Mouse (Mus musculus): Measurements from ENCODE around the gene Afap1l2. TPM values are rescaled to one million over a fixed set of nuclear protein-coding genes. Genes with fewer than 3 reads are reported as not detected.
A peak's percentile ranks its signal among the peaks of the same experiment; 100 is the strongest.

Gene Afap1l2
- 9.0 and 12.5 TPM in 2 replicates for polyA plus RNA-seq (2014; fragmentation: Nextera tagmentation; extraction: Ambion mirVana)

- Histone ChIP-seq H3K4me1 (ENCODE audit: control insufficient read depth, insufficient read depth, low read length) (peaks cover 20% of the 10 kb centered on the region), H3K36me3 (ENCODE audit: control insufficient read depth, insufficient read depth, low read length) (no peaks in the 10 kb centered on the region)
- peak; percentile 58; the same call in 1 of the 2 replicates for ATAC-seq (ENCODE audit: low FRiP score, low TSS enrichment)
Observed at GRCm38 (mm10) chr19:57007781-57008710, at the start of gene Afap1l2. TSS of gene Afap1l2 (minus strand) at chr19:57008228.

GRCm38 (mm10) chr19:57057568-57057967, 49.5 kb upstream of the Afap1l2 start:
- H3K36me3 ChIP-seq (ENCODE audit: control insufficient read depth, insufficient read depth, low read length): peaks cover 4% of the 10 kb centered on the region; the same call in 1 of the 2 replicates
- H3K9me3 ChIP-seq (ENCODE audit: control insufficient read depth, low read length): peaks cover 5% of the 10 kb centered on the region; the same call in 1 of the 2 replicates

More at GRCm38 (mm10) chr19:57007781-57008710, at the start of gene Afap1l2:
- H3K4me2 ChIP-seq (replicated peaks; ENCODE audit: low read depth, low read length): peak within 1 kb of the TSS; percentile 97
- peak within 1 kb of the TSS; percentile 66 for H3K9ac ChIP-seq (ENCODE audit: low read depth, low read length)
- WGBS: 2% methylated on average over 66 of the region's 68 CpGs
- no peaks in the 10 kb centered on the region for H3K9me3 ChIP-seq (ENCODE audit: control insufficient read depth, low read length)
- H3K27ac ChIP-seq (ENCODE audit: low read depth, low read length): no peak within 1 kb of the TSS
- H3K27me3 ChIP-seq (ENCODE audit: control insufficient read depth, insufficient read depth, low read length): peaks cover 3% of the 10 kb centered on the region; the same call in 1 of the 2 replicates
- H3K4me3 ChIP-seq (ENCODE audit: low read length): peak within 1 kb of the TSS; percentile 60

GRCm38 (mm10) chr19:57055215-57056120, 47.4 kb upstream of the Afap1l2 start:
- H3K27me3 ChIP-seq (ENCODE audit: control insufficient read depth, insufficient read depth, low read length): no peaks in the 10 kb centered on the region
- 90% methylated on average over 16 of the region's 16 CpGs for WGBS

More at GRCm38 (mm10) chr19:57057568-57057967, 49.5 kb upstream of the Afap1l2 start:
- H3K4me1 ChIP-seq (ENCODE audit: control insufficient read depth, insufficient read depth, low read length): peaks cover 7% of the 10 kb centered on the region; the same call in 1 of the 2 replicates
- H3K4me2 ChIP-seq (replicated peaks; ENCODE audit: low read depth, low read length): no peak overlapping the region
- no peak overlapping the region for H3K9ac ChIP-seq (ENCODE audit: low read depth, low read length)
- no peak overlapping the region for H3K27ac ChIP-seq (ENCODE audit: low read depth, low read length)
- no peak for ATAC-seq (ENCODE audit: low FRiP score, low TSS enrichment)
- no peaks in the 10 kb centered on the region for H3K27me3 ChIP-seq (ENCODE audit: control insufficient read depth, insufficient read depth, low read length)
- H3K4me3 ChIP-seq (ENCODE audit: low read length): no peak overlapping the region
- 91% methylated on average over 2 of the region's 2 CpGs for WGBS

GRCm38 (mm10) chr19:57052959-57053358, 44.9 kb upstream of the Afap1l2 start:
- WGBS: 57% methylated on average over 8 of the region's 8 CpGs
- peaks cover 5% of the 10 kb centered on the region; the same call in 1 of the 2 replicates for H3K9me3 ChIP-seq (ENCODE audit: control insufficient read depth, low read length)

More at GRCm38 (mm10) chr19:57055215-57056120, 47.4 kb upstream of the Afap1l2 start:
- peaks cover 14% of the 10 kb centered on the region for H3K4me1 ChIP-seq (ENCODE audit: control insufficient read depth, insufficient read depth, low read length)
- no peak overlapping the region for H3K27ac ChIP-seq (ENCODE audit: low read depth, low read length)
- peaks cover 5% of the 10 kb centered on the region; the same call in 1 of the 2 replicates for H3K9me3 ChIP-seq (ENCODE audit: control insufficient read depth, low read length)
- no peak overlapping the region for H3K9ac ChIP-seq (ENCODE audit: low read depth, low read length)
- no peak overlapping the region for H3K4me3 ChIP-seq (ENCODE audit: low read length)
- no peak for ATAC-seq (ENCODE audit: low FRiP score, low TSS enrichment)
- no peak overlapping the region for H3K4me2 ChIP-seq (replicated peaks; ENCODE audit: low read depth, low read length)
- peaks cover 4% of the 10 kb centered on the region; the same call in 1 of the 2 replicates for H3K36me3 ChIP-seq (ENCODE audit: control insufficient read depth, insufficient read depth, low read length)

GRCm38 (mm10) chr19:57052016-57052415, 44.0 kb upstream of the Afap1l2 start:
- ATAC-seq (ENCODE audit: low FRiP score, low TSS enrichment): no peak
- H3K36me3 ChIP-seq (ENCODE audit: control insufficient read depth, insufficient read depth, low read length): no peaks in the 10 kb centered on the region; the same call in 1 of the 2 replicates
- no peaks in the 10 kb centered on the region for H3K9me3 ChIP-seq (ENCODE audit: control insufficient read depth, low read length)
- no peak overlapping the region for H3K4me2 ChIP-seq (replicated peaks; ENCODE audit: low read depth, low read length)
- H3K4me1 ChIP-seq (ENCODE audit: control insufficient read depth, insufficient read depth, low read length): peaks cover 7% of the 10 kb centered on the region; the same call in 1 of the 2 replicates
- H3K4me3 ChIP-seq (ENCODE audit: low read length): no peak overlapping the region
- no peak overlapping the region for H3K27ac ChIP-seq (ENCODE audit: low read depth, low read length)
- WGBS: 94% methylated on average over 7 of the region's 7 CpGs
- H3K27me3 ChIP-seq (ENCODE audit: control insufficient read depth, insufficient read depth, low read length): no peaks in the 10 kb centered on the region
- no peak overlapping the region for H3K9ac ChIP-seq (ENCODE audit: low read depth, low read length)

More at GRCm38 (mm10) chr19:57052959-57053358, 44.9 kb upstream of the Afap1l2 start:
- ATAC-seq (ENCODE audit: low FRiP score, low TSS enrichment): no peak
- H3K27ac ChIP-seq (ENCODE audit: low read depth, low read length): no peak overlapping the region
- H3K36me3 ChIP-seq (ENCODE audit: control insufficient read depth, insufficient read depth, low read length): peaks cover 4% of the 10 kb centered on the region; the same call in 1 of the 2 replicates
- H3K9ac ChIP-seq (ENCODE audit: low read depth, low read length): no peak overlapping the region
- no peak overlapping the region for H3K4me2 ChIP-seq (replicated peaks; ENCODE audit: low read depth, low read length)
- H3K4me3 ChIP-seq (ENCODE audit: low read length): no peak overlapping the region
- H3K4me1 ChIP-seq (ENCODE audit: control insufficient read depth, insufficient read depth, low read length): peaks cover 7% of the 10 kb centered on the region; the same call in 1 of the 2 replicates
- no peaks in the 10 kb centered on the region for H3K27me3 ChIP-seq (ENCODE audit: control insufficient read depth, insufficient read depth, low read length)

GRCm38 (mm10) chr19:57049592-57050090, 41.6 kb upstream of the Afap1l2 start:
- Histone ChIP-seq H3K4me2 (replicated peaks; ENCODE audit: low read depth, low read length) (no peak overlapping the region), H3K9ac (ENCODE audit: low read depth, low read length) (no peak overlapping the region), H3K4me1 (ENCODE audit: control insufficient read depth, insufficient read depth, low read length) (peaks cover 7% of the 10 kb centered on the region; the same call in 1 of the 2 replicates), H3K4me3 (ENCODE audit: low read length) (no peak overlapping the region), H3K9me3 (ENCODE audit: control insufficient read depth, low read length) (no peaks in the 10 kb centered on the region), H3K27me3 (ENCODE audit: control insufficient read depth, insufficient read depth, low read length) (no peaks in the 10 kb centered on the region), H3K27ac (ENCODE audit: low read depth, low read length) (no peak overlapping the region), H3K36me3 (ENCODE audit: control insufficient read depth, insufficient read depth, low read length) (no peaks in the 10 kb centered on the region; the same call in 1 of the 2 replicates)
- ATAC-seq (ENCODE audit: low FRiP score, low TSS enrichment): no peak
- 65% methylated on average over 16 of the region's 16 CpGs for WGBS

- no peak for ATAC-seq (ENCODE audit: low FRiP score, low TSS enrichment)
- no peaks in the 10 kb centered on the region for H3K9me3 ChIP-seq (ENCODE audit: control insufficient read depth, low read length)
- 74% methylated on average over 9 of the region's 9 CpGs for WGBS
Observed at GRCm38 (mm10) chr19:57047671-57048320, 39.8 kb upstream of the Afap1l2 start.

GRCm38 (mm10) chr19:57039258-57039657, 31.2 kb upstream of the Afap1l2 start:
- Histone ChIP-seq H3K4me3 (ENCODE audit: low read length) (no peak overlapping the region), H3K27ac (ENCODE audit: low read depth, low read length) (no peak overlapping the region), H3K9ac (ENCODE audit: low read depth, low read length) (no peak overlapping the region), H3K4me2 (replicated peaks; ENCODE audit: low read depth, low read length) (no peak overlapping the region), H3K9me3 (ENCODE audit: control insufficient read depth, low read length) (no peaks in the 10 kb centered on the region), H3K4me1 (ENCODE audit: control insufficient read depth, insufficient read depth, low read length) (peaks cover 6% of the 10 kb centered on the region; the same call in 1 of the 2 replicates), H3K36me3 (ENCODE audit: control insufficient read depth, insufficient read depth, low read length) (peaks cover 6% of the 10 kb centered on the region), H3K27me3 (ENCODE audit: control insufficient read depth, insufficient read depth, low read length) (no peaks in the 10 kb centered on the region)
- 64% methylated on average over 6 of the region's 6 CpGs for WGBS
- no peak for ATAC-seq (ENCODE audit: low FRiP score, low TSS enrichment)

More at GRCm38 (mm10) chr19:57047671-57048320, 39.8 kb upstream of the Afap1l2 start:
- Histone ChIP-seq H3K36me3 (ENCODE audit: control insufficient read depth, insufficient read depth, low read length) (no peaks in the 10 kb centered on the region; the same call in 1 of the 2 replicates), H3K4me2 (replicated peaks; ENCODE audit: low read depth, low read length) (no peak overlapping the region), H3K27ac (ENCODE audit: low read depth, low read length) (no peak overlapping the region), H3K27me3 (ENCODE audit: control insufficient read depth, insufficient read depth, low read length) (no peaks in the 10 kb centered on the region), H3K4me1 (ENCODE audit: control insufficient read depth, insufficient read depth, low read length) (peaks cover 7% of the 10 kb centered on the region; the same call in 1 of the 2 replicates), H3K4me3 (ENCODE audit: low read length) (no peak overlapping the region), H3K9ac (ENCODE audit: low read depth, low read length) (no peak overlapping the region)

Measured in kidney, embryonic 14.5 days (tissue).